Mouse (Mus musculus) stomach, embryonic 14.5 days (tissue): Measurements from ENCODE around the gene Nemf. TPM values are rescaled to one million over a fixed set of nuclear protein-coding genes. Genes with fewer than 3 reads are reported as not detected.

Experiments used
- ATAC-seq: fragments of 200-750 bp; cut with Nextera tagmentation; 2 replicates; pipeline ENCODE4 v1.8.0; 2017; ENCODE audit warnings: low read depth, moderate TSS enrichment; ENCODE audit not compliant: insufficient number of reproducible peaks, insufficient read depth, low FRiP score
- H3K27ac ChIP-seq: fragments of 300-500 bp; sonication (generic); 2 replicates; pipeline ENCODE4 v1.5.1; 2014; ENCODE audit warnings: mild to moderate bottlenecking, low read length, moderate library complexity, mixed read lengths
- H3K27me3 ChIP-seq: fragments of 300-500 bp; sonication (generic); 2 replicates; pipeline ENCODE4 v1.6.1; 2014; ENCODE audit warnings: low read length, control low read depth, mixed read lengths; ENCODE audit not compliant: control insufficient read depth, insufficient read depth
- H3K36me3 ChIP-seq: fragments of 300-500 bp; sonication (generic); 2 replicates; pipeline ENCODE4 v1.6.1; 2014; ENCODE audit warnings: mild to moderate bottlenecking, control low read depth, low read length, moderate library complexity, mixed read lengths; ENCODE audit not compliant: control insufficient read depth, insufficient read depth
- H3K4me1 ChIP-seq: fragments of 300-500 bp; sonication (generic); 2 replicates; pipeline ENCODE4 v1.6.1; 2014; ENCODE audit warnings: low read length, control low read depth, mixed read lengths; ENCODE audit not compliant: control insufficient read depth, insufficient read depth
- H3K4me2 ChIP-seq: fragments of 300-500 bp; sonication (generic); replicated peaks from 2 replicates; pipeline ENCODE4 v1.6.1; 2014; ENCODE audit warnings: low read depth, low read length, control low read depth
- H3K4me3 ChIP-seq: fragments of 300-500 bp; sonication (generic); 2 replicates; pipeline ENCODE4 v1.5.1; 2014; ENCODE audit warnings: low read depth, low read length, control low read depth
- H3K9ac ChIP-seq: fragments of 300-500 bp; sonication (generic); replicated peaks from 2 replicates; pipeline ENCODE4 v1.6.1; 2014; ENCODE audit warnings: low read depth, mild to moderate bottlenecking, control low read depth, low read length, moderate library complexity, mixed read lengths
- H3K9me3 ChIP-seq: fragments of 300-500 bp; sonication (generic); 2 replicates; pipeline ENCODE4 v1.6.1; 2016; ENCODE audit warnings: low read depth, low read length, control low read depth; ENCODE audit not compliant: control insufficient read depth
- WGBS: fragments of 180-500 bp; shearing (Covaris S2); extraction: QIAGEN DNeasy Blood & Tissue Kit; methylation state at CpG from one replicate; pipeline ENCODE4 v1.1.7; 2014; 5-methylcytosine and 5-hydroxymethylcytosine counted together
- polyA plus RNA-seq: library from polyadenylated mRNA; unstranded; fragments of >200 nt; fragmentation: Nextera tagmentation; extraction: Ambion mirVana; gene quantifications from 2 replicates; pipeline ENCODE4 v1.2.1, GENCODE M21; 2014

Nemf gene
- polyA plus RNA-seq, 1 experiment from 2014 or later = 114 TPM

- no peaks in the 10 kb centered on the region for H3K9me3 ChIP-seq
- 83% methylated on average over 1 of the region's 1 CpGs for WGBS
- H3K36me3 ChIP-seq = peaks cover 6% of the 10 kb centered on the region
- H3K27me3 ChIP-seq = no peaks in the 10 kb centered on the region
- no peak overlapping the region for H3K4me3 ChIP-seq
- no peak overlapping the region for H3K27ac ChIP-seq
- peaks cover 9% of the 10 kb centered on the region; the same call in 1 of the 2 replicates for H3K4me1 ChIP-seq
- ATAC-seq = no peak
- no peak overlapping the region for H3K4me2 ChIP-seq
- no peak overlapping the region for H3K9ac ChIP-seq
Measured at GRCm38 (mm10) chr12:69377188-69377587, 20.2 kb upstream of the Nemf start.

DNA sequence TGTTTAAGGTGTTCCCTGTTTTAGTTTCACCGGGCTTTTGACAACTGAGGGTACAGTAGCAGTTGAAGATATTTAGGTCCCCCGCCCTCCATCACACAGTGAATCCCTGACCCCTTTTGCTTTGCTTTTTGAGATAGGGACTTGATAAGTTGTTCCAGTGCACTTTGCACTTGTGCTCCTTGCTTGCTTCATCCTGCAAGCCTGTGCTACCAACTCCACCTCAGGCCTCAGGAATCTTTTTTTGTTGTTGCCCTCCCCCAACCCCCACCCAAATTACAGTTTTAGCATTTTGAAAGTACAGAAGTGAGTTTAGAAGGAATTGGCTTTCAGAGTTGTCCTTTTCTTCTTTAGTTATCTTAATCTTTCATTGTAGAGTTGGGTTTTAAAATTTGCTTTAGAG lies 19.2 kb upstream of the Nemf start:
- H3K27me3 ChIP-seq = no peaks in the 10 kb centered on the region
- H3K27ac ChIP-seq = no peak overlapping the region
- H3K4me1 ChIP-seq = peaks cover 9% of the 10 kb centered on the region; the same call in 1 of the 2 replicates
- H3K9me3 ChIP-seq = no peaks in the 10 kb centered on the region
- WGBS = 72% methylated on average over 2 of the region's 2 CpGs
- H3K9ac ChIP-seq = no peak overlapping the region
- H3K4me3 ChIP-seq = no peak overlapping the region
- ATAC-seq = no peak
- peak overlapping the region; percentile 15 for H3K4me2 ChIP-seq
- H3K36me3 ChIP-seq = peaks cover 6% of the 10 kb centered on the region

DNA sequence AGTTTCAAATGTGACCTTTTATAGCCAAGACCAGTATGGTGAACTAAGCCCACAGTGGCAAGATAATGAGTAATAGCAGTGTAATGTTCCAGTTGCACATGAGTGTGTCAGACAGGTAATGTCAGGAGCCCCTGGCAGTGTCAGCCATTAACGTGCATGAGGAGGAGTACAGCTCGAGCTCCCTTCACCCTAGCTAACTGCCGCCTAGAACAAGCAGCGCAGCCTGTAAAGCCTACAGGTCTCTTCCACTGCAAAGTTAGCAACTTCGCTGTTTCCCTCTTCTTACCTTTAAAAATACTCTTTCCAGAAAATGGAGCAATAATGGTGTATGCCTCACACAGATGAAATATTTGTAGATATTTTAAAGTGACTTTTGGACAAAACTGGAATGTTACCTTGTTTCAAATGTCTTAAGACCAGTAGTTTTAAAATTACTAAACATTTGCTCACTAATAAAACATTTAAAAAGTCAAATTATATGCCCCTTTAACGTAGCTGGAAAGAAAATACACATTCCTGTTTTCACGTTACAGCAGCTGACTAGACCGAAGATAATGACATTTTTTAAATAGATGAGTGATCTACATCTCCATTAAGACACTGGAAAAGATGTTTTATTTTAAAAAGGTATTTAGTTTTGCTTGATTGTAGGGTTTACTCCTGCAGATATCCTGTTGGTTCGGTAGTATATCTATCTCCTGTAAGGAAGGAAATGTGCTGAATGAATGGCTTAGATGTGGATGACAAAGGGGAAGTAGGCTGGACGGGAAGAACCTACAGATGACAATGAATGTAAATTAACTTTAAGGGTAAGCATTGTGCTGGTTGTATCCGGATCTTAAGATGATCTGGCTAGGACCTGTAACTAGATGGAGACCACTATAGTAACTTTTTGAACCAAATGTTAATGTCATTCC lies 17.1 kb upstream of the Nemf start:
- peak overlapping the region; percentile 99 for H3K9ac ChIP-seq
- peaks cover 12% of the 10 kb centered on the region; the same call in 1 of the 2 replicates for H3K4me1 ChIP-seq
- ATAC-seq = no peak
- H3K4me3 ChIP-seq = peak overlapping the region; percentile 99
- H3K4me2 ChIP-seq = peak overlapping the region; percentile 93
- WGBS = 33% methylated on average over 11 of the region's 11 CpGs
- no peaks in the 10 kb centered on the region for H3K27me3 ChIP-seq
- peaks cover 6% of the 10 kb centered on the region; the same call in 1 of the 2 replicates for H3K36me3 ChIP-seq
- H3K9me3 ChIP-seq = no peaks in the 10 kb centered on the region
- H3K27ac ChIP-seq = no peak overlapping the region

GRCm38 (mm10) chr12:69372731-69373331 lies 15.9 kb upstream of the Nemf start:
- Histone ChIP-seq H3K9ac (peak overlapping the region; percentile 99), H3K4me2 (peak overlapping the region; percentile 93), H3K4me3 (peak overlapping the region; percentile 99), H3K27ac (peak overlapping the region; percentile 99), H3K36me3 (peaks cover 6% of the 10 kb centered on the region; the same call in 1 of the 2 replicates), H3K4me1 (peaks cover 12% of the 10 kb centered on the region; the same call in 1 of the 2 replicates), H3K9me3 (no peaks in the 10 kb centered on the region), H3K27me3 (no peaks in the 10 kb centered on the region)
- no peak for ATAC-seq
- under 1% methylated on average over 42 of the region's 42 CpGs for WGBS

DNA sequence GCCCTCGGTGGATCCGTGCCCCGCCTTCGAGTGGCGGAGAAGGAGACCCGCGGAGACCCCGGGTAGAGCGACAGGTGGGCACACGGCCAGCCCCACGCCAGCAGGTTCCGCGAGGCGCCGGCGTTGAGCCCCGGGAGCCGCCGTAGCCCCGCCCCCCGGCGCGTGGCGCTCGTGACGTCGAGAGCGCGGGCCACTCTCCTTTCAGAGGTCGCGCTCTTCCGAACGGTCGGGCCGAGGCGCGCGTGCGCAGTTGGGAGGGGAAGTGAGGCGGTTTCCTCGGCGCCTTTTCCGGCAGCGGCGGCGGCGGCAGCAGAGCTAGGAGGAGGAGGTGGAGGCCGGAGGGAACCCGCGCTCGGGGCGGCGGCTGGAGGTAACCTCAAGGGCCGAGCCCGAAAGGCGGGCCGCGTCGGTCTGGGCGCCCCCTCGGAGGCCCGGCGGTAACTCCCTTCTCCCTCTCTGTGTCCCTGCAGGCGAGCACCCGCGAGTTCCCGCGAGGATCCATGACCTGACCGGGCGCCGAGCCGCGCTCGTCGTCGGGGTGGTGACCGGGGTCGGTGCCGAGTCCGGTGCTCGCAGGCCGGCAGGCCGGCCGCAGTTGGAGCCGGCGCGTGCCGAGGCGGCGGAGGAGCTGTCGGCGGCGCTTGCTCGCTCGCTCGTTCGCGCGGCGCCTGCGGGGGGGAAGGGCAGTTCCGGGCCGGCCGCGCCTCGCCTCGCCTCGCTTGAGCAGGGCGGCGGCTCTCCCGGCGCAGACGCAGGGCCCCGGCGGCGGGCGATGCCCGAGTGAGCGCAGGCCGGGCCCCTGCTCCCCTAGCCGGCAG lies 15.1 kb upstream of the Nemf start, which contains the start of the genes Arf6 and Gm9887:
TSS of gene Arf6 (plus strand) at position 297 of the 818 bp plus-strand sequence.
TSS of gene Gm9887 (minus strand) at position 605 of the 818 bp plus-strand sequence.
- ATAC-seq = peak; percentile 93
- under 1% methylated on average over 99 of the region's 121 CpGs for WGBS
- no peaks in the 10 kb centered on the region for H3K27me3 ChIP-seq
- no peaks in the 10 kb centered on the region for H3K9me3 ChIP-seq
- peak within 1 kb of the TSS; percentile 99 for H3K9ac ChIP-seq
- peaks cover 6% of the 10 kb centered on the region; the same call in 1 of the 2 replicates for H3K36me3 ChIP-seq
- H3K27ac ChIP-seq = peak within 1 kb of the TSS; percentile 99
- H3K4me3 ChIP-seq = peak within 1 kb of the TSS; percentile 99
- peaks cover 12% of the 10 kb centered on the region; the same call in 1 of the 2 replicates for H3K4me1 ChIP-seq
- H3K4me2 ChIP-seq = peak within 1 kb of the TSS; percentile 93

DNA sequence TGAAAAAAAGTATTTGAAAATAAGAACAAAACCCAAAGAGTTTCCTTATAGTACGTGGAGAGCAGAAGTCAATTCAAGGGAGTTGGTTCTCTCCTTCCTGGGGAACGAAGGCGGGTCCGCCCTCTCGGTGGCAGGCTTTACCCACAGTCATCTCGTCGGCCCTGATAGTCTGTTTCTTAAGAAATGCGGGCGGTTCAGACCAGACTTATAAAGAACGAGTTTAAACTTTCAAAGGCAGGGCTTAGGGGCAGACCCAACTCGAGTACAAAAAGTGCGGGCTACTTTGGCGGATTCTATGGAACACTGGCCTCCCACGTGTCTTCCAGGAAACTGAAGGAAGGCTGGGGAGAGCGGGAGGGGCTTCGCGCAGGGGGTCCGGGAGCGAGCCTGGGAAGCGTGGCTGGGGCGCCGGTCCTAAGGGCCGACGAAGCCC lies 14.5 kb upstream of the Nemf start:
- peak; percentile 79; the same call in 1 of the 2 replicates for ATAC-seq
- Histone ChIP-seq H3K27ac (peak overlapping the region; percentile 99), H3K9ac (peak overlapping the region; percentile 99), H3K4me2 (peak overlapping the region; percentile 48), H3K9me3 (no peaks in the 10 kb centered on the region), H3K27me3 (no peaks in the 10 kb centered on the region), H3K4me1 (peaks cover 12% of the 10 kb centered on the region; the same call in 1 of the 2 replicates), H3K4me3 (peak overlapping the region; percentile 99), H3K36me3 (peaks cover 6% of the 10 kb centered on the region; the same call in 1 of the 2 replicates)
- 0% methylated on average over 24 of the region's 24 CpGs for WGBS

DNA sequence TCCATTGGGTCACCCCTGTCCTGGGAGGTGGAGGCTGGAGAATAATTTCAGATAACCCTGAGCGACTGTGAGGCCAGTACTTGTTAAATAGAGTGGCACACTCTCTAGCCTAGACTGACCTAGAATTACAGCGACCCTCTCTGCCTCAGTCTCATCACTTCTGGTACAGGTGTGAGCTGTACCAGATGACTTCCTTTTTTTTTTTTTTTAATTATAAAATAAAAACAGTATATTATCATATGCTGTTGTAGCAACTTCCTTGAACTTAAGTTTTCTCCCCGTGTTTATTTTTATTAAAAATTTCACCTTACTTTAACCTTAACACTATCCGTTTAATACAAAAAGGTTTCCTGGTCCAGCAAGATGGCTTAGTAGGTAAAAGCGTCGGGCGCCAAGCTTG lies 14.0 kb upstream of the Nemf start:
- H3K4me2 ChIP-seq = peak overlapping the region; percentile 48
- H3K27me3 ChIP-seq = no peaks in the 10 kb centered on the region
- ATAC-seq = no peak
- peak overlapping the region; percentile 99; the same call in 1 of the 2 replicates for H3K9ac ChIP-seq
- peaks cover 12% of the 10 kb centered on the region; the same call in 1 of the 2 replicates for H3K4me1 ChIP-seq
- H3K27ac ChIP-seq = peak overlapping the region; percentile 99
- no peaks in the 10 kb centered on the region for H3K9me3 ChIP-seq
- peak overlapping the region; percentile 99 for H3K4me3 ChIP-seq
- peaks cover 6% of the 10 kb centered on the region; the same call in 1 of the 2 replicates for H3K36me3 ChIP-seq
- 9% methylated on average over 7 of the region's 7 CpGs for WGBS
